20 mouse cellular contexts compared by ENCODE assay signal in the genomic region with DNA sequence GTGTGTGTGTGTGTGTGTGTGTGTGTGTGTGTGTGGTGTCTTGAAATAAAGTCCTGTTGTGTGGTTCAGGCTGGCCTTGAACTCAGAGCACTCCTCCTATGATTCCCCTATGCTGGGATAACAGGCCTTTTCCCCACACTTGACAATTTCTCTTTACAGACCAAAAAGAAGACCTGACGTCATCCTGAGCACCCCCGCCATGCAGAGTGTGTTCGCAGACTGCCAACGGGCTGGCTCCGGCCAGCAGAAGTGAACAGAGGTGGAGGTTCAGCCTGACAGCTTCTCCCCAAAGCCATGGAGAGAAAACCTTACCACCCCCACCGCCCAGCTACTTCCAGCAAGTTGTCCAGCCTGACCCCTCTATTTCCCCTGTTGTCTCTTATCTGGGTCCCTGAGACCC. TPM values are rescaled to one million over a fixed set of nuclear protein-coding genes. Genes with fewer than 3 reads are reported as not detected.
DNase-seq lines count a peak whose midpoint lies in the region; ATAC-seq and TF ChIP-seq lines count a peak whose summit lies in the region.
"Had no signal": no experiment of that assay in that cellular context is flagged by ENCODE, and none has a peak within 500 bp of the region (broad histone marks: within the 10 kb centered on the region; RNA-seq: fewer than 3 reads in every experiment).

No protein-coding gene starts in this region.

- TF ChIP-seq POLR2A in cortical plate, adult 2 months (IDR thresholded peaks at IDR 0.05; ENCODE audit: extremely low read depth, insufficient read depth, low read length), result no peak
- no peak for TF ChIP-seq POLR2A in kidney, adult 2 months (IDR thresholded peaks at IDR 0.05; ENCODE audit: low read depth, low read length)

- peaks cover 21% of the 10 kb centered on the region; the same call in 1 of the 2 replicates for H3K36me3 ChIP-seq in hindbrain, embryonic 10.5 days
- 0 out of 2 replicates have a peak, but pooled peaks cover 3% of the 10 kb centered on the region for H3K36me3 ChIP-seq in midbrain, embryonic 15.5 days (replicated peaks)
- no peaks in the 10 kb centered on the region for H3K36me3 ChIP-seq in kidney, adult 2 months (ENCODE audit: control insufficient read depth, insufficient read depth, low read length)
- H3K36me3 ChIP-seq: embryonic facial prominence, embryonic 15.5 days had no signal

- peak; percentile 35 to 49 for DNase-seq in frontal cortex, postnatal 36 days (ENCODE audit: low spot score in 2 of 2)
- DNase-seq in frontal cortex, postnatal 10 days (ENCODE audit: low spot score in 2 of 2), result no peak
- no peak for DNase-seq in hindbrain, embryonic 10.5 days (ENCODE audit: low spot score)
- no peak for DNase-seq in thymus, postnatal 4 days
- no peak for DNase-seq in kidney, adult 2 months
- DNase-seq: cerebellum, adult 11 months; heart, postnatal 36 days; liver; lung, embryonic 14.5 days; right cerebral cortex, postnatal 4 days had no signal

- peak overlapping the region; percentile 14; the same call in 1 of the 2 replicates for H3K27ac ChIP-seq in cortical plate, adult 2 months (ENCODE audit: insufficient read depth, low read length)
- peak overlapping the region; percentile 82; the same call in 1 of the 2 replicates for H3K27ac ChIP-seq in hindbrain, embryonic 10.5 days
- H3K27ac ChIP-seq in midbrain, embryonic 15.5 days, result peak overlapping the region; percentile 92
- no peak overlapping the region for H3K27ac ChIP-seq in kidney, adult 2 months (ENCODE audit: insufficient read depth, low read depth, low read length)
- H3K27ac ChIP-seq: embryonic facial prominence, embryonic 15.5 days had no signal

- peaks cover 19% of the 10 kb centered on the region for H3K4me1 ChIP-seq in cortical plate, adult 2 months (ENCODE audit: control insufficient read depth, insufficient read depth, low read length)
- peaks cover 92% of the 10 kb centered on the region for H3K4me1 ChIP-seq in hindbrain, embryonic 10.5 days (replicated peaks)
- peaks cover 57% of the 10 kb centered on the region for H3K4me1 ChIP-seq in midbrain, embryonic 15.5 days
- no peaks in the 10 kb centered on the region for H3K4me1 ChIP-seq in kidney, adult 2 months (ENCODE audit: control insufficient read depth, insufficient read depth, low read length)
- H3K4me1 ChIP-seq: embryonic facial prominence, embryonic 15.5 days had no signal

- no peak for ATAC-seq in midbrain, embryonic 15.5 days (replicated peaks)
- ATAC-seq in megakaryocyte-erythroid progenitor cell, adult 5-6 weeks (replicated peaks; ENCODE audit: low FRiP score, low TSS enrichment, poor library complexity, severe bottlenecking), result no peak
- ATAC-seq: Patski had no signal

- H3K4me2 ChIP-seq in midbrain, embryonic 15.5 days, result no peak overlapping the region
- H3K4me2 ChIP-seq: embryonic facial prominence, embryonic 15.5 days; heart, embryonic 11.5 days; lung, embryonic 14.5 days had no signal

- peaks cover 98% of the 10 kb centered on the region for H3K27me3 ChIP-seq in hindbrain, embryonic 10.5 days (ENCODE audit: insufficient read depth, poor library complexity, severe bottlenecking)
- no peaks in the 10 kb centered on the region for H3K27me3 ChIP-seq in midbrain, embryonic 15.5 days (replicated peaks)
- no peaks in the 10 kb centered on the region for H3K27me3 ChIP-seq in kidney, adult 2 months (replicated peaks; ENCODE audit: control insufficient read depth, insufficient read depth, low read length)

- no peaks in the 10 kb centered on the region for H3K9me3 ChIP-seq in hindbrain, embryonic 10.5 days
- no peaks in the 10 kb centered on the region for H3K9me3 ChIP-seq in midbrain, embryonic 15.5 days
- H3K9me3 ChIP-seq: embryonic facial prominence, embryonic 15.5 days had no signal

- WGBS in hindbrain, embryonic 10.5 days, result 73% methylated on average over 6 of the region's 6 CpGs
- 72% methylated on average over 6 of the region's 6 CpGs for WGBS in midbrain, embryonic 15.5 days
- 74% methylated on average over 6 of the region's 6 CpGs for WGBS in kidney, adult 2 months

- no peak overlapping the region for H3K4me3 ChIP-seq in cortical plate, adult 2 months (ENCODE audit: insufficient read depth, low read length)
- H3K4me3 ChIP-seq in hindbrain, embryonic 10.5 days, result peak overlapping the region; percentile 27; the same call in 1 of the 2 replicates
- H3K4me3 ChIP-seq in midbrain, embryonic 15.5 days, result no peak overlapping the region
- no peak overlapping the region for H3K4me3 ChIP-seq in kidney, adult 2 months (ENCODE audit: insufficient read depth, low read depth, low read length)
- H3K4me3 ChIP-seq: embryonic facial prominence, embryonic 15.5 days; myocyte had no signal

- TF ChIP-seq CTCF in cortical plate, adult 2 months (IDR thresholded peaks at IDR 0.05; ENCODE audit: extremely low read depth, insufficient read depth, low read length), result no peak
- no peak for TF ChIP-seq CTCF in kidney, adult 2 months (conservative IDR thresholded peaks at IDR 0.05; ENCODE audit: insufficient read depth, insufficient read length, low read depth, low read length)

- no peak overlapping the region for H3K9ac ChIP-seq in midbrain, embryonic 15.5 days
- H3K9ac ChIP-seq: embryonic facial prominence, embryonic 15.5 days; lung, embryonic 14.5 days had no signal

RNA-seq across cellular contexts. Expression of a gene that starts 25.0 kb away (rescaled TPM):
- not detected in 2 replicates for polyA plus RNA-seq in cortical plate, adult 2 months (2012; rRNA removed)
- polyA plus RNA-seq in hindbrain, embryonic 10.5 days (2016; fragmentation: Nextera tagmentation; extraction: Ambion mirVana), result not detected in 2 replicates
- 0.14 TPM in 2 replicates for polyA plus RNA-seq in midbrain, embryonic 15.5 days (2015; fragmentation: Nextera tagmentation; extraction: Ambion mirVana)
- polyA plus RNA-seq in kidney, adult 2 months (2012; rRNA removed), result 94.4 and 106 TPM in 2 replicates
- total RNA-seq in megakaryocyte-erythroid progenitor cell, adult 5-6 weeks (2014; fragmentation: Nextera tagmentation), result not detected in 2 replicates
- total RNA-seq in megakaryocyte-erythroid progenitor cell, adult 5-6 weeks (2017), result not detected in 2 replicates
- total RNA-seq: common myeloid progenitor, adult 5-6 weeks; heart, postnatal 36 days had no signal
- polyA plus RNA-seq: lung, embryonic 14.5 days; myocyte; Patski had no signal

RNA-seq across cellular contexts. Expression of a gene that starts 57.5 kb away (rescaled TPM):
- polyA plus RNA-seq in cortical plate, adult 2 months (2012; rRNA removed), result 0.08 TPM in 1 of 2 replicates, not detected in the other
- not detected in 2 replicates for polyA plus RNA-seq in hindbrain, embryonic 10.5 days (2016; fragmentation: Nextera tagmentation; extraction: Ambion mirVana)
- not detected in 2 replicates for polyA plus RNA-seq in midbrain, embryonic 15.5 days (2015; fragmentation: Nextera tagmentation; extraction: Ambion mirVana)
- 0.22 and 0.23 TPM in 2 replicates for polyA plus RNA-seq in kidney, adult 2 months (2012; rRNA removed)
- not detected in 2 replicates for total RNA-seq in megakaryocyte-erythroid progenitor cell, adult 5-6 weeks (2014; fragmentation: Nextera tagmentation)
- not detected in 2 replicates for total RNA-seq in megakaryocyte-erythroid progenitor cell, adult 5-6 weeks (2017)
- total RNA-seq: CH12.LX; common myeloid progenitor, adult 5-6 weeks had no signal
- polyA plus RNA-seq: large intestine, adult 2 months; lung, embryonic 14.5 days had no signal

Comparison
In these comparisons a context has a peak if more than half of its experiments do, and no peak if none do; other contexts are left out.
1. DNase-seq: peak in frontal cortex, postnatal 36 days (2 of 2); none in frontal cortex, postnatal 10 days (0 of 2), hindbrain, embryonic 10.5 days (single experiment), thymus, postnatal 4 days (single experiment) and kidney, adult 2 months (single experiment).
2. RNA of a gene that starts 25.0 kb away (polyA plus RNA-seq): 94.4 to 106 TPM in kidney, adult 2 months; 0.14 TPM in midbrain, embryonic 15.5 days, not detected in hindbrain, embryonic 10.5 days and not detected in cortical plate, adult 2 months; every median in the first group is over 10 times any median in the second.